Mouse (Mus musculus) CD4-positive, CD25-positive, alpha-beta regulatory T cell, adult 2 months (primary cell): ENCODE results near the gene Ptar1.
"Not testable (repeated sequence)": the region's sequence is repeated elsewhere in the genome, so short reads cannot be mapped to it uniquely, and the experiment has no call there.

Experiments
- DNase-seq: peaks from one replicate; pipeline ENCODE4 v3.0.0-alpha.2; 2012; ENCODE audit warnings: low read depth, low spot score

The Ptar1 gene

DNA sequence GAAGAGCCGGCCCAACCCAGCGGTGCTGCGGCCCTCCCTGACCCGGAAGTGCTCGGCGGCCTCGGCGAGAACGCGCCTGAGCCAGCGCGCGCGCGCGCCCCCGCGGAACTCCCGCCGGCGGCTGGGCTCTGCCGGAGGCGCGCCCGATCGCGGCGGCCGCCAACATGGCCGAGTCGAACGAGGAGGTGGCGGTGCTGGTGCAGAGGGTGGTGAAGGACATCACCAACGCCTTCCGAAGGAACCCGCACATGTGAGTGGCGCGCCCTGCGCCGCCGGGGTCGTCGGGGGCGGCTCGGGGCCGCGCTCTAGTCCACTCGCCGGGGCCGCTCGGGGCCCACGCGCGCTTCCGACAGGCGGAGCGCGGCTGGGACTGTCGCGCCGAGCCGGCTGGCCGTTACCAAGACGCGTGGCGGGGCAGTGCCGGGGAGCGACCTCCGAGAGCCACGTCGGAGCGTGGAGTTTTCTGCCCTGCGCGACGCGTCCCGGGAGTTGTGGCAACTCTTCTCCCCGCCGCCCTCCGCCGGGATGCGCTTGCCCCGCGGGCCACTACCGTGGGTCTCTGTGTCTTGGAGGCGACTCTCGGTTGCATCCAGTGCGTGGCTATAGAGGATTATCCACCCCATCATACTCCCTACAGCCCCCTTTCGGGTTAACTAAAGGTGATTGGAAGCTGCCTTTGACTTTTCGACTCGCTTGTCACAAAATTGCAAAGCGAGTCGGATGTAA is at the start of gene Ptar1:
Gene Ptar1, plus strand, starts transcription at position 134 of the 726 bp plus-strand sequence.
- DNase-seq: peak; percentile 93

- no peak for DNase-seq
Observed at GRCm38 (mm10) chr19:23643819-23644218, 43.4 kb upstream of the Ptar1 start.

DNA sequence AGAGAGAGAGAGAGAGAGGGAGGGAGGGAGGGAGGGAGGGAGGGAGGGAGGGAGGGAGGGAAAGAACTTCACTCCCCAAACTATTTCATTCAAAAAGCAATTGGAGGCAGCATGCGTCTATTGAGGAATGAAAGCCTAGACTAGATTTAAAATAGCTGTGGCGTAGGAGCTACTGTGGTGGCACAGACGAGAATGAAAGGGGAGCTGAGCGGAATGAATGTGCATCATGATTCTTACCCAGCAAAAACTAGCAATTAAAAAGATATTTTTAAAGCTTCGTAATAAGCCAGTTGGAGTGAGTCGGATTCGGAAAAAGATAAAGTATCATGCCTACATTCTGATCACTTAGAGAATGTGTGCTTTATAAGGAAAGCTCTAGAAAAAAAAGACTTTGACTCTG is 41.9 kb upstream of the Ptar1 start:
- no peak for DNase-seq

DNA sequence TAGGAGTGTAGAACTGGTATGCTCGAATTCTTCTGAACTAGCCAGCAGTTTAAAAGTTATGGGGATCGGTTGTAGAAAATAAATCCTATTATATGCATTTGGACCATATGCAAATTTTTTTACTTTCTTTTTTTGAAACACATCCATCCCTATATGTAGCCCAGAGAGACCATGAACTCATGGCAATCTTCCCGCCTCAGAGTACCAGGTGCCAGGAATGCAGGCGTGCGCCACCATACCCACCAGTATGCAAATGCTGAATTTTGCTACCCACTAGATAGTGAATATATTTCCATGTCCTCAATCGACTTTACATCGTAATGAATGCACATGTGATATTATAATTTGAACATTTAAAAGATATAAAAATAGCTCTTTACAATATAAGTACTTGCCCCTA is 39.9 kb upstream of the Ptar1 start:
- DNase-seq: no peak

DNA sequence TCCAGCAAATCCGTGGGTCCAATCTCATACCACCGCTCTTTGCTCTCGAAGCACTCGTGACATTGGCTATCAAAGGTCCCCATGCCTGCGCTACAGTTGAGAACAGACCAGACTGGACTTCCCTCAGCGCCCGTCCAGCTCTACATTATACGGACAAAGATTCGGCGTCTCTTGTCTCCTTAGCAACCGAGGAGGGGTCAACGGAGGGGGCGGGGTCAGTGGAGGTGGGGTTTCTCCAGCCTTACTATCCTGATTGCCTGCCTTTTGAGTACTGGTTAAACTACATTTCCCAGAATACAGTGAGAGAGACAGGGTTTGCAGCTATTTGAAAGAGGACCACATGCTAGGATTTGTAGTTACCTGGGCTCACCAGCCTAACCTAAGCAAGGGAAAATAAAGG is 34.6 kb upstream of the Ptar1 start, which contains the start of gene 1700028P14Rik:
Gene 1700028P14Rik, minus strand, starts transcription at position 169 of the 400 bp plus-strand sequence.
- DNase-seq: no peak

DNA sequence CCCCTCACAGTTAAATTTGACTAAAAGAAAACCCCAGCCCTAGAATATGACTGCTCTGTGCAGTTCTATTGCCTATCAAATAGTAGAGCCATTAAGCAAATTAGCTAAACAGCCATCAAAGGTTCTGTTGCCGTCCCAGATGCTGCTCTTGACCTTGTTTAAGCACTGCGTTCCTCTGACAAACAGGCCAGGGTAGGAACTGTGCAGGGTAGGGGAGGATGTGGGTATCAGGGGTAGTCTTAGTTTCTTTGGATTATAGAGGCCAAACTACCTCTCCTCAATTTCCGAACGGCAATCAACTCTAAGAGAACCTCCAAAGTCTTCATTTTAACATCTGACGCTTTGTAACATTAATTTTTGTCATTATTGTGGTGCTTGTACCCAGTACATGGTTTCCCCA is 34.1 kb upstream of the Ptar1 start:
- no peak for DNase-seq

GRCm38 (mm10) chr19:23657261-23657932 is 29.8 kb upstream of the Ptar1 start:
- no peak for DNase-seq

GRCm38 (mm10) chr19:23658350-23658749 is 28.9 kb upstream of the Ptar1 start:
- no peak for DNase-seq

DNA sequence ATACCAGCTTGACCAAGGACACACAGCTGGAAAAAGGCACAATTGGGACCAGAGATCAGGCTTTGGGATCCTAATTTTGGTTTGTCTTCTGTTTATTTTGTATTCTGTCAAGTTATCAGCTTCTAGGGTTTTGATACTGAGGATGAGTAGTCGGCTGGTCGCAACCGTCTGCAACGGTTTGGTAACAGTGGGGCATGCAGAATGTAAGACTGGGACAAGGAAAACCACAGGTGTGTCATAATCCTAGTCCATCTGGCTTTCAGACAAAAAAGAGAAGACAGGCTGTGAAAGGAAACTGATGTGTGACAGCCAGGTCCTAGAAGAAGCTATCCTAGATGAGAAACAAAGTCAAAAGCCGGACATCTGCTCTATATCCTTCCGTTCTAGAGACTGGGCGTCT is 23.1 kb upstream of the Ptar1 start:
- DNase-seq: no peak

DNA sequence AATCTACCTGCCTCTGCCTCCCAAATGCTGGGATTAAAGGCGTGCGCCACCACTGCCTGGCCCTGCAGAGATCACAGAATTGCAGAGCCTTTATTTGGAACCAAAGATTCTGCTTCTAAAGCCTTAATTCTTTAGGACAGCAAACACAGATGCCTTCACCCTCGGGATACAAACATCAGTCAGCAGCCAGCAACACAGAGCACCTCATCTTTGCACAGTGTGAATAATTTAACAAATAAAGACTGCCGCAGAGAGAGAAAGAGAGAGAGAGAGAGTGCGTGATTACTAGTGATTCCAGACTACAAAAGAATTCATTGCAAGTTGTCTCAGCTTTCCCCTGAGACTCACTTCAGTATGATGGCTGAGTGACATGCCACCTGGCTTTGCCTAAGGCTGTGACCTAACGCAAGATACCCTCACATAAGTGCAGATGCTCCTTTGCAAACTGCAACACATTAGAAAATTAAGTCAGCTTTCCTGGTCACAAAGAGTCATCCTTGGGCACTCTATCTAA is 19.0 kb upstream of the Ptar1 start:
- no peak for DNase-seq

DNA sequence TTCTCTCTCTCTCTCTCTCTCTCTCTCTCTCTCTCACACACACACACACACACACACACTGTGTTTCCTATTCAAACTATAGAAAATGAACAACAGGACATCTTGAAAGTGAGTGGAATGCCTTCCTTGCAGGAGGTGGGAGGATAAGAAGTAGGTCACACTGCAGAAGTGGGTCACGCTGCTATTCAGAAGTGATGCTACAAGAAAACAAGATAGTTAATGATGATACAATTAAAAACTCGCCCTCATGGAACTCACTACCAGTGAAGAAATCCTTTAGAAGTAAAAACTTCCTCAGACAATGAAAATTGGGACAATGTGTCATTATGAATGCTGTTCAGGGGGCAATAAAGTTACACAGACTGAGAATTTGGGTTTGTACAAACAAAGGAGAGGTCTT is 14.2 kb upstream of the Ptar1 start:
- DNase-seq: no peak

DNA sequence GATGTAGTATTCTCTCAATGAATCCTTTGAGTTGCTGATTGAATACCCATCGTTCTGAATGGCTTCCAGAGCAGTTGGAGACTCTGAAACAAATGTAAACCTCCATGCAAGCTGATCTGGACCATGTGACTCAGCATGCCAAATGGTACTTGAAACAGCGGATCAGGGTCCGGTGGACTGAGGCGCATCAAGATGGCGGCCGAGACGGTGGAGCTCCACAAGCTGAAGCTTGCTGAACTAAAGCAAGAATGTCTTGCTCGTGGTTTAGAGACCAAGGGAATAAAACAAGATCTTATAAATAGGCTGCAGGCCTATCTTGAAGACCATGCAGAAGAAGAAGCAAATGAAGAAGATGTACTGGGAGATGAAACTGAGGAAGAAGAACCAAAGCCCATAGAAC is 11.6 kb upstream of the Ptar1 start:
- DNase-seq: not testable (repeated sequence)

DNA sequence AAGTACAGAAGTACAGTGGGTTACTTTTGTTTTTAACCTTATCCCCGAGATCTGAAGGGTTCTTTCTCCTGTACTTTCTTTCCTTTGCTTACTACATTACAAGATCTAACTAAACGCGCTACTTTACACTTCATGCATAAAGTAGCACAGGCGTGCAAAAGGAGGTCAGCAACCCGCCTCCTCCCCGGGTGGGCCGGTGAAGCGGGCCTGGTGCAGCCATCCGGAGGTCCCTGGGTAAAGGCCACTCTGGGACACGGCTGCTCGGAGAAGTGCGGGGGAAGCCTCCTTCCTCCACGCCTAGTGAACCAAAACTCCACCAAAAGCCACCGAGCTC is 300 bp upstream of the Ptar1 start:
- no peak for DNase-seq

GRCm38 (mm10) chr19:23688421-23688946 is 1.3 kb downstream of the Ptar1 start:
- DNase-seq: no peak

- no peak for DNase-seq
Observed at GRCm38 (mm10) chr19:23694344-23694743, 7.1 kb downstream of the Ptar1 start.

- no peak for DNase-seq
Observed at GRCm38 (mm10) chr19:23697861-23698260, 10.6 kb downstream of the Ptar1 start.

DNA sequence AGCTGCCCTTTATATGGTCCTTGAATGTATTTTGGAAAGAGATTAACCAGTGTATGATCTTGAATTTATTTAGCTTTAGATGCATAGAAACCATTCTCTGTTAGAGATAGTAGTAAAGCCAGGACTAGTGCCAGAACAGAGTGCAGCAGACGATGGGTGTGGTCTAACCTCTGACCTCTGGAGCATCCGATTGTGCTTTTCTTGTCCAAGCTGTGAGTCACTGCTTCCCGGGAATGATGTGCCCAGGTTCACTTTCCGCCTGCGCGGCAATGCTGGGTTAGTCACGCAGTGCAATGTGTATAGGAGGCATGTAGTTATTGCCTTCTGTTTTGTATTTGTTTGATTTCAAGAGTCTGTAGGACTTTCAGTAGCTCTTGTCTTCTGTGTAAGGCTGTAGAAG is 11.1 kb downstream of the Ptar1 start:
- DNase-seq: no peak

- no peak for DNase-seq
Observed at GRCm38 (mm10) chr19:23699131-23699530, 11.9 kb downstream of the Ptar1 start.

- DNase-seq: no peak
Observed at GRCm38 (mm10) chr19:23702896-23703295, 15.7 kb downstream of the Ptar1 start.

GRCm38 (mm10) chr19:23705383-23705782 is 18.2 kb downstream of the Ptar1 start:
- DNase-seq: no peak

DNA sequence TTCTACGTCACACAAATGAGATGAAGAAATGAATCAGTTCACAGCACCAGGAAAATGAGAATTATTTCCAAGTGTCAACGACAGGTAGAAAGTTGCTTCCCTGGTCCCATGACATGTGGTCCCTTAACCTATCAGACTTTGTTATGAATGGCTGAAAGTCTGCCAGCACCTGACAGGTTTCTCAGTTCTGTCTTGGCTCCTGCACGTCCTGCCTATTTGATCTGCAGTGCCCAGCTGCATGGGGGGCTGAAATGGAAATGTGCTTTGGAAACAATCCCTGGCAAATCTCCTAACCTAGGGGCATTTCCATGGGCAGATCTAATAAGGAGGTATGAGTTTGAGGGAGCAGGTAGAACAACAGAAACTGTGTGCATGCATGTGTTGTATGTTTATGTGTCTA is 59.3 kb downstream of the Ptar1 start:
- DNase-seq: no peak

GRCm38 (mm10) chr19:23757011-23757410 is 69.8 kb downstream of the Ptar1 start:
- no peak for DNase-seq
